Mouse (Mus musculus): ENCODE measurements around the gene Kbtbd7. TPM values are rescaled to one million over a fixed set of nuclear protein-coding genes. Genes with fewer than 3 reads are reported as not detected.

The Kbtbd7 gene
- polyA plus RNA-seq (2012) = 5.1 and 5.3 TPM in 2 replicates

GRCm38 (mm10) chr14:79425979-79426729, at the start of gene Kbtbd7:
Gene Kbtbd7, plus strand, starts transcription at chr14:79426511.
- no peak for TF ChIP-seq GATA1 (IDR thresholded peaks at IDR 0.05; ENCODE audit: low read length)

GRCm38 (mm10) chr14:79377041-79377440, 49.3 kb upstream of the Kbtbd7 start:
- no peak for TF ChIP-seq GATA1 (IDR thresholded peaks at IDR 0.05; ENCODE audit: low read length)

- TF ChIP-seq GATA1 (IDR thresholded peaks at IDR 0.05; ENCODE audit: low read length) = peak; percentile 81
These were observed 43.2 kb upstream of the Kbtbd7 start for GRCm38 (mm10) chr14:79383120-79383519.

- TF ChIP-seq GATA1 (IDR thresholded peaks at IDR 0.05; ENCODE audit: low read length) = no peak
These were observed 38.0 kb upstream of the Kbtbd7 start for GRCm38 (mm10) chr14:79388304-79388703.

GRCm38 (mm10) chr14:79389438-79390264, 36.7 kb upstream of the Kbtbd7 start:
- no peak for TF ChIP-seq GATA1 (IDR thresholded peaks at IDR 0.05; ENCODE audit: low read length)

- TF ChIP-seq GATA1 (IDR thresholded peaks at IDR 0.05; ENCODE audit: low read length) = no peak
These were observed 35.9 kb upstream of the Kbtbd7 start, which contains the start of gene Naa16 for GRCm38 (mm10) chr14:79390265-79390926. Gene Naa16, minus strand, starts transcription at chr14:79390778.

- no peak for TF ChIP-seq GATA1 (IDR thresholded peaks at IDR 0.05; ENCODE audit: low read length)
These were observed 33.0 kb upstream of the Kbtbd7 start for GRCm38 (mm10) chr14:79393289-79393688.

GRCm38 (mm10) chr14:79394564-79394963, 31.7 kb upstream of the Kbtbd7 start:
- no peak for TF ChIP-seq GATA1 (IDR thresholded peaks at IDR 0.05; ENCODE audit: low read length)

- TF ChIP-seq GATA1 (IDR thresholded peaks at IDR 0.05; ENCODE audit: low read length) = no peak
These were observed 28.8 kb upstream of the Kbtbd7 start, which contains the start of gene Mtrf1 for GRCm38 (mm10) chr14:79397321-79398122. Gene Mtrf1, plus strand, starts transcription at chr14:79397772.

- no peak for TF ChIP-seq GATA1 (IDR thresholded peaks at IDR 0.05; ENCODE audit: low read length)
These were observed 18.7 kb upstream of the Kbtbd7 start for GRCm38 (mm10) chr14:79407641-79408040.

GRCm38 (mm10) chr14:79409278-79409830, 17.0 kb upstream of the Kbtbd7 start:
- TF ChIP-seq GATA1 (IDR thresholded peaks at IDR 0.05; ENCODE audit: low read length) = no peak

- TF ChIP-seq GATA1 (IDR thresholded peaks at IDR 0.05; ENCODE audit: low read length) = no peak
These were observed 15.6 kb upstream of the Kbtbd7 start for GRCm38 (mm10) chr14:79410662-79411061.

GRCm38 (mm10) chr14:79413121-79413520, 13.2 kb upstream of the Kbtbd7 start:
- no peak for TF ChIP-seq GATA1 (IDR thresholded peaks at IDR 0.05; ENCODE audit: low read length)

- no peak for TF ChIP-seq GATA1 (IDR thresholded peaks at IDR 0.05; ENCODE audit: low read length)
These were observed 6.1 kb upstream of the Kbtbd7 start for GRCm38 (mm10) chr14:79420083-79420685.
